Mouse (Mus musculus) stomach, postnatal 0 days (tissue): ENCODE results near the gene Mrpl48.

Experiments
- CTCF ChIP-seq: IDR thresholded peaks from 2 replicates; pipeline ENCODE4 v1.5.1; 2016; ENCODE audit warnings: antibody characterized with exemption, low read depth, mild to moderate bottlenecking, moderate library complexity
- EP300 ChIP-seq: optimal IDR thresholded peaks from 2 replicates; pipeline ENCODE3; 2016; ENCODE audit warnings: antibody characterized with exemption

- TF ChIP-seq CTCF: no peak
- TF ChIP-seq EP300: no peak
These were observed 42.9 kb upstream of the Mrpl48 start for GRCm38 (mm10) chr7:100651011-100651410.
